Mouse (Mus musculus) heart, embryonic 13.5 days (tissue): ENCODE measurements around the gene Eps8l3. TPM values are rescaled to one million over a fixed set of nuclear protein-coding genes. Genes with fewer than 3 reads are reported as not detected.

Experiments
- ATAC-seq: fragments of 200-750 bp; cut with Nextera tagmentation; 2 replicates; pipeline ENCODE4 v1.8.0; 2017; ENCODE audit warnings: moderate TSS enrichment; ENCODE audit not compliant: insufficient number of reproducible peaks, low FRiP score, low TSS enrichment; ENCODE audit errors: extremely low read depth
- H3K27ac ChIP-seq: fragments of 300-500 bp; sonication (generic); replicated peaks from 2 replicates; pipeline ENCODE4 v1.5.1; 2015; ENCODE audit warnings: moderate library complexity, mild to moderate bottlenecking, inconsistent platforms
- H3K27me3 ChIP-seq: fragments of 300-500 bp; sonication (generic); replicated peaks from 2 replicates; pipeline ENCODE4 v1.6.1; 2015; ENCODE audit warnings: mild to moderate bottlenecking, inconsistent platforms
- H3K36me3 ChIP-seq: fragments of 300-500 bp; sonication (generic); 2 replicates; pipeline ENCODE4 v1.6.1; 2015; ENCODE audit warnings: mild to moderate bottlenecking, inconsistent platforms
- H3K4me1 ChIP-seq: fragments of 300-500 bp; sonication (generic); 2 replicates; pipeline ENCODE4 v1.6.1; 2015; ENCODE audit warnings: inconsistent platforms
- H3K4me2 ChIP-seq: fragments of 300-500 bp; sonication (generic); 2 replicates; pipeline ENCODE4 v1.6.1; 2015; ENCODE audit warnings: inconsistent platforms, mild to moderate bottlenecking, moderate library complexity
- H3K4me3 ChIP-seq: fragments of 300-500 bp; sonication (generic); 2 replicates; pipeline ENCODE4 v1.5.1; 2015; ENCODE audit warnings: moderate library complexity, mild to moderate bottlenecking, inconsistent platforms
- H3K9ac ChIP-seq: fragments of 300-500 bp; sonication (generic); 2 replicates; pipeline ENCODE4 v1.6.1; 2015; ENCODE audit warnings: inconsistent platforms, mild to moderate bottlenecking, moderate library complexity
- H3K9me3 ChIP-seq: fragments of 300-500 bp; sonication (generic); 2 replicates; pipeline ENCODE4 v1.6.1; 2016; ENCODE audit warnings: inconsistent platforms
- WGBS: fragments of 180-500 bp; shearing (Covaris S2); methylation state at CpG from one replicate; pipeline ENCODE4 v1.1.7; 2015; ENCODE audit warnings: mixed read lengths; 5-methylcytosine and 5-hydroxymethylcytosine counted together
- polyA plus RNA-seq: library from polyadenylated mRNA; unstranded; fragments of >200 nt; fragmentation: Nextera tagmentation; extraction: Ambion mirVana; gene quantifications from 2 replicates; pipeline ENCODE4 v1.2.1, GENCODE M21; 2015

Eps8l3 gene
- not detected in 2 replicates for polyA plus RNA-seq

GRCm38 (mm10) chr3:107877005-107877404 lies at the start of gene Eps8l3:
TSS of gene Eps8l3 (plus strand) at chr3:107877229.
- Histone ChIP-seq H3K9me3 (no peaks in the 10 kb centered on the region), H3K4me2 (no peak within 1 kb of the TSS), H3K4me3 (no peak within 1 kb of the TSS), H3K36me3 (no peaks in the 10 kb centered on the region), H3K27ac (no peak within 1 kb of the TSS), H3K9ac (no peak within 1 kb of the TSS), H3K4me1 (peaks cover 4% of the 10 kb centered on the region), H3K27me3 (no peaks in the 10 kb centered on the region)
- 79% methylated on average over 5 of the region's 5 CpGs for WGBS
- 0 out of 2 replicates have a peak, but pooled peaks have one; percentile 6 for ATAC-seq

DNA sequence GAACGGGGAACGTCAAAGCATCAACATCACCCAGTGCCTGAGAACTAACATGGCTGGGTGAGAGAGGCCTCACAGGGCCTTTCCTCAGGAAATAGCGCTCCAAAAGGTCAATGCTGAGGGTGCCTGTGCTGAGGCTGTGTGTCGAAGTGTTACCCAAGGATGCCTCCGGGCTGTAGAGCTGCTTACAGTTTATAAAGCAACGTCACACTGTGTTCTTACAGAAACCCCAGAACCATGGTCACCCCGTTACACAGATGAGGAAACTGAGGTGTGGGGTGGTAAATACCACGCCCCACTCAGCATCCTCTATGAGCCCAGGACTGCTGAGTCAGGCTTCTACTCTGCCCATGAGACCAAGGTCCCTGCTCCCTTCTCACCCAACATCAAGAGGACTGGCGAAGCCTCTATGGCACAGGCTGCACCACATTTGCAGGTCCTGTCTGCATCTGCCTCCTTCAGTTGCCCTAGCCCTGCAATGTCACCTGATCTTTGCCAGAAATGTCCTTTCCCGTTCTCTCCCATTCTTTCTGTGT lies 49.1 kb upstream of the Eps8l3 start:
- Histone ChIP-seq H3K27me3 (peaks cover 8% of the 10 kb centered on the region; the same call in 1 of the 2 replicates), H3K9ac (no peak overlapping the region), H3K4me2 (no peak overlapping the region), H3K9me3 (no peaks in the 10 kb centered on the region), H3K4me1 (peaks cover 21% of the 10 kb centered on the region), H3K4me3 (no peak overlapping the region), H3K27ac (no peak overlapping the region), H3K36me3 (no peaks in the 10 kb centered on the region)
- 74% methylated on average over 10 of the region's 10 CpGs for WGBS
- ATAC-seq, result no peak

GRCm38 (mm10) chr3:107828518-107828917 lies 48.5 kb upstream of the Eps8l3 start:
- H3K9ac ChIP-seq, result no peak overlapping the region
- H3K4me2 ChIP-seq, result no peak overlapping the region
- no peak for ATAC-seq
- peaks cover 27% of the 10 kb centered on the region for H3K4me1 ChIP-seq
- H3K9me3 ChIP-seq, result no peaks in the 10 kb centered on the region
- H3K36me3 ChIP-seq, result no peaks in the 10 kb centered on the region
- 29% methylated on average over 5 of the region's 5 CpGs for WGBS
- H3K27ac ChIP-seq, result no peak overlapping the region
- peaks cover 8% of the 10 kb centered on the region; the same call in 1 of the 2 replicates for H3K27me3 ChIP-seq
- H3K4me3 ChIP-seq, result no peak overlapping the region

DNA sequence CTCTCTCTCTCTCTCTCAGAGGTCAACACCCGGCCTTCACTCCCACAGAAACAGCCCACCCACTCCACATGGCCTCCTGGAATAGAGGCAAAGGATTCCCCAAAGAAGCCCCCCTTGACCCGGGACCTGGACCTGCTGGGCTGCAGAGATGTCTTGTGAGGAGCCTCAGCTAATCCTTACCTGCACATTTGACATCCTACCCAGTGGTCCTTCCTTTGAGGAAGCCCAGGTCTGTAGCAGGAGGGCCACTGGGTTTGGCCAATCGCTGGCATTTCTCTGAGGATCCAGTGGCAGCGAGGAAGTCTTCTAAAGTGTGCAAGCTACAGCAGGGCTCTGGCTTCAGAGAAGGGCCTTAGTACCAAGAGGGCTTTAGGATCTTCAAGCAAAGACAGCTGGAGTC lies 48.0 kb upstream of the Eps8l3 start:
- 73% methylated on average over 4 of the region's 4 CpGs for WGBS
- no peaks in the 10 kb centered on the region for H3K9me3 ChIP-seq
- H3K9ac ChIP-seq, result no peak overlapping the region
- H3K27me3 ChIP-seq, result peaks cover 8% of the 10 kb centered on the region; the same call in 1 of the 2 replicates
- H3K27ac ChIP-seq, result no peak overlapping the region
- H3K4me2 ChIP-seq, result no peak overlapping the region
- no peaks in the 10 kb centered on the region for H3K36me3 ChIP-seq
- peaks cover 32% of the 10 kb centered on the region for H3K4me1 ChIP-seq
- ATAC-seq, result no peak
- no peak overlapping the region for H3K4me3 ChIP-seq

DNA sequence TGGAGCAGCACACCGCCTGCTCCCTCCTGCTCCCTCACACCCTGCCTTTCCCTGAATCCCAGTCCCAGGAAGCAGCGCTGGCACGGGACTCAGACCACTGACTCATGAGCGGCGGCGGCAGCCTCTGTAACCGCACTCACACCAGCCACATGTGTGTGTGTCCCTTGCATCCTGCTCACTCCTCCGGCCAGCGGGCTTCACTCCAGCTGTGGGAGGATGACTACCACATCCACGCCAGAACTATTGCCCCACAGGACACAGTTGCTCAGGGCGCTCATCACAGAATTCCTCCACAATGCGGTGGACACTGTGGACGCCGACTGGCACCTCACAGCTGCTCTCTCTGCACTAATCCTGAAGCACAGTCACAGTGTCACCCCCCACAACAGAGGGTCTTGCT lies 47.4 kb upstream of the Eps8l3 start:
- no peak overlapping the region for H3K4me3 ChIP-seq
- no peaks in the 10 kb centered on the region for H3K36me3 ChIP-seq
- peaks cover 35% of the 10 kb centered on the region for H3K4me1 ChIP-seq
- H3K27ac ChIP-seq, result no peak overlapping the region
- no peak for ATAC-seq
- WGBS, result 56% methylated on average over 14 of the region's 14 CpGs
- no peak overlapping the region for H3K9ac ChIP-seq
- H3K9me3 ChIP-seq, result no peaks in the 10 kb centered on the region
- H3K27me3 ChIP-seq, result peaks cover 8% of the 10 kb centered on the region; the same call in 1 of the 2 replicates
- H3K4me2 ChIP-seq, result no peak overlapping the region

GRCm38 (mm10) chr3:107831875-107832554 lies 45.0 kb upstream of the Eps8l3 start:
- no peak for ATAC-seq
- H3K4me3 ChIP-seq, result no peak overlapping the region

GRCm38 (mm10) chr3:107832645-107833044 lies 44.4 kb upstream of the Eps8l3 start:
- Histone ChIP-seq H3K27ac (no peak overlapping the region), H3K4me1 (peaks cover 28% of the 10 kb centered on the region), H3K9ac (no peak overlapping the region), H3K36me3 (no peaks in the 10 kb centered on the region), H3K4me3 (no peak overlapping the region), H3K27me3 (peaks cover 8% of the 10 kb centered on the region; the same call in 1 of the 2 replicates), H3K4me2 (no peak overlapping the region), H3K9me3 (no peaks in the 10 kb centered on the region)
- 57% methylated on average over 6 of the region's 6 CpGs for WGBS
- ATAC-seq, result no peak

More at GRCm38 (mm10) chr3:107831875-107832554, 45.0 kb upstream of the Eps8l3 start:
- Histone ChIP-seq H3K27me3 (peaks cover 8% of the 10 kb centered on the region; the same call in 1 of the 2 replicates), H3K4me2 (no peak overlapping the region), H3K9me3 (no peaks in the 10 kb centered on the region), H3K9ac (no peak overlapping the region), H3K36me3 (no peaks in the 10 kb centered on the region), H3K27ac (no peak overlapping the region), H3K4me1 (peaks cover 28% of the 10 kb centered on the region)
- 54% methylated on average over 10 of the region's 10 CpGs for WGBS

GRCm38 (mm10) chr3:107833370-107833769 lies 43.7 kb upstream of the Eps8l3 start:
- 83% methylated on average over 1 of the region's 1 CpGs for WGBS
- Histone ChIP-seq H3K9ac (no peak overlapping the region), H3K4me3 (no peak overlapping the region), H3K4me1 (peaks cover 28% of the 10 kb centered on the region), H3K9me3 (no peaks in the 10 kb centered on the region), H3K27me3 (0 out of 2 replicates have a peak, but pooled peaks cover 8% of the 10 kb centered on the region), H3K27ac (no peak overlapping the region), H3K4me2 (no peak overlapping the region), H3K36me3 (no peaks in the 10 kb centered on the region)
- no peak for ATAC-seq

DNA sequence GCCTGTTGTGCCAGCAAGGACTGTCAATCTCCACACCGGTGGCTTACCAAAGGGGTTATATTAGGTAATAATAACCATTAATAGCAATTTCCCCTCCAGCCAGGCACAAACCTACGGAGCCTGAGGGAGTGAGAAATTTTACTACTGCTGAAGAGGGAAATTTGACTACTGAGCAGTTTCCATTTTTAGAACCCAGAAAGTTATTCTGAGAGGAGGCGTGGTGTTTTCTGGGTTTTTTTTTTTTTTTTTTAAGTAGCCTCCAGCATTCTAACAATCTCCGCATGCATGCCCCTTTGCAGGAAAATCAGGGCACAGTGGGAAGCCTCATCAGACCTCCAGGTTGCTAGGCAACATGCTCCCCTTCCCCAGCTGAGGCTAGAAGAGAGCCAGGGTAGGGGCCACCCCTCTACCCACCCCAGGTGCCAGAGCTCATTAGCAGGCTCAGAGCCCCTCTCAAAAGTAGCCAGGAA lies 43.1 kb upstream of the Eps8l3 start:
- H3K4me1 ChIP-seq, result peaks cover 28% of the 10 kb centered on the region
- H3K9me3 ChIP-seq, result no peaks in the 10 kb centered on the region
- H3K4me3 ChIP-seq, result no peak overlapping the region
- no peak overlapping the region for H3K4me2 ChIP-seq
- H3K36me3 ChIP-seq, result no peaks in the 10 kb centered on the region
- WGBS, result 41% methylated on average over 4 of the region's 4 CpGs
- 0 out of 2 replicates have a peak, but pooled peaks cover 4% of the 10 kb centered on the region for H3K27me3 ChIP-seq
- H3K9ac ChIP-seq, result no peak overlapping the region
- no peak for ATAC-seq
- no peak overlapping the region for H3K27ac ChIP-seq

DNA sequence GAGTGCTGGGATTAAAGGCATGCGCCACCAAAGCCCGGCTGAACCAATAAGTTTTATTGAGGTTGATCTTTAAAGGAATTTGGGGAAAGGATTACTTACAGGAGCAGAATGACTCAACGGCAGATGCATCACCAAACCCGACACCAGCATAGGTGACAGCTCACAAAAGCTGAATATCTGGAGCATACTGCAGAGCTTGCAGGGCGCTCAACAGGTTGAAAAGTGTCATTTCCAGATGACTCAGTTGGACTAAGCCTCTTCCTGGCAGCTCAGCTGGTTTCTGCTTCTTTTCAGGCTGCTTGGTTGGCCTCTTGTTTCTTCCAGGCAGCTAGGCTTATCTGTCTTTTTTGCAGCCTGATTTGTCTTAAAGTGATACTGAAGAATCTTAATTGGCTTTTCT lies 41.7 kb upstream of the Eps8l3 start:
- Histone ChIP-seq H3K4me1 (peaks cover 26% of the 10 kb centered on the region), H3K9me3 (no peaks in the 10 kb centered on the region), H3K4me3 (no peak overlapping the region), H3K27ac (no peak overlapping the region), H3K36me3 (no peaks in the 10 kb centered on the region), H3K9ac (no peak overlapping the region), H3K27me3 (no peaks in the 10 kb centered on the region), H3K4me2 (no peak overlapping the region)
- ATAC-seq, result no peak
- WGBS, result 89% methylated on average over 5 of the region's 5 CpGs

GRCm38 (mm10) chr3:107839855-107840254 lies 37.2 kb upstream of the Eps8l3 start:
- ATAC-seq, result no peak
- 0 out of 2 replicates have a peak, but pooled peaks cover 10% of the 10 kb centered on the region for H3K27me3 ChIP-seq
- no peak overlapping the region for H3K4me3 ChIP-seq
- H3K27ac ChIP-seq, result no peak overlapping the region
- 87% methylated on average over 5 of the region's 5 CpGs for WGBS
- no peaks in the 10 kb centered on the region for H3K9me3 ChIP-seq
- H3K9ac ChIP-seq, result no peak overlapping the region
- peaks cover 17% of the 10 kb centered on the region for H3K4me1 ChIP-seq
- no peaks in the 10 kb centered on the region for H3K36me3 ChIP-seq
- no peak overlapping the region for H3K4me2 ChIP-seq
